Mouse (Mus musculus) fibroblast of lung, adult 2 months (primary cell): ENCODE measurements around the gene Esrrg.

ENCODE experiments used
- DNase-seq: peaks from one replicate; pipeline ENCODE4 v3.0.0-alpha.2; 2011; ENCODE audit warnings: low read depth

The Esrrg gene

DNA sequence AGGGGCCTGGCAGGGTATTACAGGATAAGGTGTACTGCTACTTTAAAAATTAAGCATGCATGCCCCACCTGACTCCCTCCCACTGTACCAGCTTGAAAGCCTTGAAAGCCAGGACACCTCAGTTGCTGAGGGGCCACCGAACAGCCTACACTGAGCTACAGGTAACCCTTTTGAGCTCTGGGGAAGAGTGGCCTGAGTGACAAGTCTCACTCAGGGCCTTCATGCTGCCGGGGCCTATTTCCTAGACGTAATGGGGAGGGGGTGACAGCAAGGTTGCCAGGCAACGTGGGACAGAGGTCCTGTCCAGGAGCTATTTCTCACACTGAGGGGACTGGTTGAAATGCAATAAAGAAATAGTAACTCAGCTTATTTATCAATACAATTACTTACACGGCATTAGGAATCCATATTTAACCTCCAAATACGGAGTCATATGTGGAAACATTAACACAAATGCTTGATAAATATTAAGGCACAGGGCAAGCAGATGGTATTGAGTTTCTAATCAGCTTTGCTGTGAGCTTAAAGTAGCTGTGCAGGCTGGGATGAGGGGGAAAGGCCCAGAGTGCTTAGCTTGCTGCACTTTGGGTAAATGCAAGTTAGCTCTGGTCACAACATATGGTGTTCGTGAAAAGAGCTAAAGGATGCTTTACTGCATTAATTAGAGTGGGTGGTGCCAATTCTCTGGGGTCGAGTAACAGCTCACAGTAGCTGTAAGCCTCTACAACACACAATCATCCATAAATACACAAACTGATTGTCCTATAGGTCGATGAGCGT lies 653.5 kb downstream of the Esrrg start, which contains the start of gene Ush2a:
Ush2a (plus strand) TSS at position 121 of the 780 bp plus-strand sequence.
- DNase-seq = no peak
